Mouse (Mus musculus) testis, postnatal 14 days (tissue): ENCODE data around the gene Ripor2.

ENCODE experiments used
- DNase-seq: peaks from one replicate; pipeline ENCODE4 v3.0.0; 2021; ENCODE audit warnings: low spot score

Ripor2 gene

DNA sequence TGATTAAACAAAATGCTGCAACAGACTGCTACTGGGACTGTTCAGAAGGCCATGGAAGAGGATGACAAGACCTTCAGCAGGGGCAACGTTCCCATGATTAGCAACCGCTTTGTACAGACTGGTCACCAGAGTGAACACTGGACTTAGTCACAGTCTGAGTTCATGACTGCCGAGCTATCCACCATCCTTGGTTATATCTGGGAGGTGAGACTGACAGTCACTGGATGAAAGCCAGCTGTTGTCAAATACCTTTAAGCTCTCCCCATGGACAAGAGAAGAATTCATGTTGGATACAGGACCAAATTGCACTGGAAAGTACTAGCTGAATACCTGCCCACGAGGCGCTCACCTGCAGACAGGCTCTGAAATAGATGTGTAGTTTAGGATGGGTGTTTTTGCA is 2.4 kb downstream of the Ripor2 start:
- no peak for DNase-seq

DNA sequence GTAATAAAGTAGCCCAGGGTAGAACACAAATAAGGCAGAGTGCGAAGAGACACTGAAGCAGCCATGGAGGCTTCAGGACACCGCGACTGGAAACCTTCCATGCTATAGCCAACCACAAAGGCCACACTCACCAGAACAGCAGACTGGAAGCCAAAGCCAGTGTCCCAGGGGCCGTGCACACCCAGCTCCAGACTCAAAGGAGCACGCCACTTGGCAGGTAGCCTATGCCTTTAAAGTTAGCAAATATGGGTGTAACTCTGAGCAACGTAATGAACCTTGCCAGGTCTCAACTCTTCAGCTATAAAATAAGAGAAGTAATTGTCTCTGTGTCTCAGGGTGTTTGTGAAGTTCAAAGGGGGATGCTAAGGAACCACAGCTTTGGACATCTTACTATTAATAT is 2.9 kb downstream of the Ripor2 start:
- no peak for DNase-seq

DNA sequence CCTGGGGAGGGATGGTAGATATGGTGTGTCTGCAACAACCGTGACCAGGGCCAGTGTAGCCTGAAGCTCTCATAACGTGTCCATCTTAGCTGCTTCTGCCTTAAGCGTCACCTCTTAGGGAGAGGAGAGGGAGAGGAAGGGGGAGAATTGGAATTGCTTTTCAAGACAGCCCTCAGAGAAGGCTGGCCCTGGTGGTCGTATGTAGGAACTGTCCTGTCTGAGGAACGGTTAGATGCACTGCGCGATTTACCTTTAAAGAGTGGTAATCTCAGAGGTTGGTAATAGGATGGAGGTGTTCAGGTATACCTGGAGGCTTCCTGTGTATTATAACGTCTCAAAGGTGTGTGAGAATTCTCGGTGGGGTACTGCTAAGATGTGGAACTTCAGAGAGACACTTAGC is 3.4 kb downstream of the Ripor2 start:
- no peak for DNase-seq

DNA sequence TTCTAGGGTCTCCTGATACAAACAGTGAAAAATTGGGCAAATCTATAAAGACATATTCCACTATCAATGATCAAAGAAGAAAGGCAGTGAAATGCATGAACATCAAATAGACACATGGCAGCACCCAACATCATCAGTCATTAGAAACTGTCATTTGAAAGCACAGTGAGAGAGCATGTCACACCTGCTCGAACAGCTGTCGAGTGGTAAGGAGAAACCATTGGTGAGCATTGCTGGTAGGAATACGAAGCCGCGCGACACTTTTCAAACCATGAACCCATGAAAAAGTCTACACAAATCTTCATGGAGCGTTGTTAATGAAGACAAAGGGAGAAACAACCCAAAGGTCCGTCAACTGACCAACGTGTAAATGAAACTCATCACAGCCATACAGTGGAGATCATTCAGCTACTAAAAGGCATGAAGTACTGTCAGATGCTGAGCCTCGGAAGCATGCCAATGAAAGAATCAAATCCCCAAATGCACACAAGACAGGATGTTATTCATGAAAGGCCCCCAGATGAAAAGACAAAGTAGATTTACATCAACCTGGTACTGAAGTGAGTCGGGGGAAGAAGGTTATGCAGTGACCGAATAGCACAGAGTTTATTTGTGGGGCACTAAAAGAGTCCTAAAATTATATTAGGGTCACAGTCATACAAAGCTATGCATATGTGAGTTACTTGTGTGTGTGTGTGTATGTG is 5.4 kb downstream of the Ripor2 start:
- no peak for DNase-seq

GRCm38 (mm10) chr13:24588603-24589002 is 6.6 kb downstream of the Ripor2 start:
- DNase-seq: no peak

DNA sequence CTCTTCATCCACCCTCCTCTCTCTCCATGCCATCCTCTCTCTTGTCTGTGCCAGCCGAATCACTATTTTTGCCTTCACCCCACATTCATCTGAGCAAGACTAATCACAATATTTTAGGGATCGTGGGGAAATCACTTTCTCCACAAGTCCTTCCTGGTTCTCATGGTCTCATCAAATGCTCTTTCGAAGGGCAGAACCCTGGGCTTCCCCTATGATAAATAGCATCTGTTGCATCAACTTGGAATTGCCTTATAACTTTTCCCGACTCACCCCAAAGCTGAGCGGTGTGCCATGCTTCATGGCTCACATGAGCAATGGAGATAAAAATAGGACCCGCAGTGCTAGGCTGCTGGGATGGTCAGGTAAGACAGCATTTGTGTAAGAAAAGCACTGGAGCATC is 9.7 kb downstream of the Ripor2 start:
- DNase-seq: no peak

DNA sequence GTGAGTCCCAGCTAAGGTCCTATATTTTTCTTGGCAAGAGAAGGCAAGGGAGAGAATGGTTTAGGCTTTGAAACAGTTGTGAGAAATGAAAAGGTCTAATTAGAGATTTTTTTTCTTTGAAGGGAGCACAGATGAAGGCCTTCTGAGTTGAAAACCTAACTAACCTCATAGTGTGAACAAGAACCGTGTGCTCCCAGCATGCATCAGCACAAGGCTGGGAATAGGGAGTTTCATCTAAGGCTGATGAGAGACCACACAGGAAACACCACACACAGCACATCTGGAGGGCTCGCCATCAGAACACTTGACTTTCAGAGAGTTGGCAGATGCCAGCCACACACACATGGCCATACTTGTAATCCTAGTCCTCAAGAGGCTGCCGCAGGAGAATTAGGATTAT is 12.3 kb downstream of the Ripor2 start:
- no peak for DNase-seq

GRCm38 (mm10) chr13:24599631-24600041 is 17.6 kb downstream of the Ripor2 start:
- DNase-seq: no peak

- no peak for DNase-seq
These were observed 21.0 kb downstream of the Ripor2 start for GRCm38 (mm10) chr13:24602978-24603377.

- peak; percentile 17 for DNase-seq
These were observed 21.6 kb downstream of the Ripor2 start for GRCm38 (mm10) chr13:24603591-24604009.

- DNase-seq: no peak
These were observed 22.1 kb downstream of the Ripor2 start for GRCm38 (mm10) chr13:24604096-24604495.

DNA sequence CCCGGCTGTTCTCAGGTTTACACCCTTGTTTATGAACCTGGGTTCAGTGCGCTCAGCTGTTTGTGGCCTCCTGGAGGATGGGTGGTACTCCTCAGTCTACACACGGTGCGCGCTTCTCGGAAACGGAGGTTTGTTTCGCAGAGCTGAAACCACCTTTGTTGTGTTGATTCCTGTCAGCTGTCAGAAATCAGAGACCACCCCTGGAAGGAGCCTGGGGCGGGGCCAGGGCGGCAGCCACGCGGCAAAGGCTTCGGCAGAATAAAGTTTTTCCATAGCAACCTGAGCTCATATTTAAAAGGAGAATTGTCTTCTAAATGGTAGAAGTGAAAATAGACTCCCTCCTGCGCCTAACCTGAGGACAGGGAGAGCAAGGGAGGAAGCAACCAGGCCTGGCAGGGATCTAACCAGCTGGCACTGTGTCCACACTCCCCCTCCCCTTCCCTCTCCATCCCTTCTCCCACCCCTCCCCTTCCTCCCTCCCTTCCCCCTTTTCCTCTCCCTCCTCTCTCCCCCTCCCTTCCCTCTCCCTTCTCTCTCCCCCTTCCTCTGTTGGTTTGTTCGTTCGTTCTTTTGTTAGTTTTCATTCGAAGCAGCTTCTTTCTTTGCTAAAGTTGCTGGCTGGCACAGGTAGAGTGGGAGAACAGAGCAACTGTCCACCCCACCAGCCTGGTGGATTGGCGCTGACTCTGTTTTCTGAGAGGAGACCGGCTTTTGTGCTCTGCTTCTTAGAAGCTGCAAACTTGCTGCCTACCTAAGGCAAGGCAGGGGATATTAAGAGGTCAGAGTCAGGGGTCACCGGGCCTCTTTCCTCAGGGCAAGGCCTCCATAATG is 23.0 kb downstream of the Ripor2 start:
- DNase-seq: no peak

- no peak for DNase-seq
These were observed 23.8 kb downstream of the Ripor2 start for GRCm38 (mm10) chr13:24605755-24606154.

- DNase-seq: no peak
These were observed 26.0 kb downstream of the Ripor2 start for GRCm38 (mm10) chr13:24607961-24608360.

DNA sequence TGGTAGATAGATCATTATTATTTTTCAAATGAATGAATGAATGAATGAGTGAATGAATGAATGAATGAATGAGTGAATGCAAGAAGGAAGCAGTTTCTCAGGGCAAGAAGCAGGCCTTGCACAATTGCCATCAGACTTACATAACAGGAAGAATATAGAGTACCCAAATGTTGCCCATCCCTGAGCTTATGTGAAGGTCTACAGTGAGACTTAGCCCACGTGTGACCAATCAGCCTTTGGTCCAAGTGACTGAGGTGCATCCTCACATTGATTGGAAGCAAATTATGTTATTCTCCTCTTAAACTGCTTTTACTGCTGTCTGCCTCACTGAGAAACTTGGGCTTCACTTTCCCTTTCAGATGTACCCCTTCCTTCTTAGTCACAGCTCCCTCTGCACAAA is 26.7 kb downstream of the Ripor2 start:
- DNase-seq: no peak

GRCm38 (mm10) chr13:24610883-24611282 is 28.9 kb downstream of the Ripor2 start:
- no peak for DNase-seq

- no peak for DNase-seq
These were observed 31.0 kb downstream of the Ripor2 start for GRCm38 (mm10) chr13:24613031-24613430.

DNA sequence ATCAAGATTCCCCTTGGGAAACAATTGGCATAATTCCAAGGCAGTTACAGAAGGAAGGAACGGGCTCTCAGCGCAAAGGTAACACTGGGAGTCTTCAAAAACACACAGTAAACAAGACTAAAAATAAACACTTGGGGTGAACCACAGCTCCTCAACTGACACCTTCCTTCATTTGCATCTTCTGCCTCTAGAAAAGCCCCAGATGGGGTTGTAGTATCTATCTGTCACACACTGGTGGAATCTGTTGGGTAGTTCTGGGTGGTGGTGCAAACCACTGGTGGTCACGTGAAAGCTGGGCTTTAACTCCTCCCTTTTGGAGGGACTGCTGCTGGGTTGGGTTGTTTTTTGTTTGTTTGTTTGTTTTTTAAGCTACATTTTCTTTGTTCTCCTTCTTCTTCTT is 31.4 kb downstream of the Ripor2 start:
- DNase-seq: no peak

DNA sequence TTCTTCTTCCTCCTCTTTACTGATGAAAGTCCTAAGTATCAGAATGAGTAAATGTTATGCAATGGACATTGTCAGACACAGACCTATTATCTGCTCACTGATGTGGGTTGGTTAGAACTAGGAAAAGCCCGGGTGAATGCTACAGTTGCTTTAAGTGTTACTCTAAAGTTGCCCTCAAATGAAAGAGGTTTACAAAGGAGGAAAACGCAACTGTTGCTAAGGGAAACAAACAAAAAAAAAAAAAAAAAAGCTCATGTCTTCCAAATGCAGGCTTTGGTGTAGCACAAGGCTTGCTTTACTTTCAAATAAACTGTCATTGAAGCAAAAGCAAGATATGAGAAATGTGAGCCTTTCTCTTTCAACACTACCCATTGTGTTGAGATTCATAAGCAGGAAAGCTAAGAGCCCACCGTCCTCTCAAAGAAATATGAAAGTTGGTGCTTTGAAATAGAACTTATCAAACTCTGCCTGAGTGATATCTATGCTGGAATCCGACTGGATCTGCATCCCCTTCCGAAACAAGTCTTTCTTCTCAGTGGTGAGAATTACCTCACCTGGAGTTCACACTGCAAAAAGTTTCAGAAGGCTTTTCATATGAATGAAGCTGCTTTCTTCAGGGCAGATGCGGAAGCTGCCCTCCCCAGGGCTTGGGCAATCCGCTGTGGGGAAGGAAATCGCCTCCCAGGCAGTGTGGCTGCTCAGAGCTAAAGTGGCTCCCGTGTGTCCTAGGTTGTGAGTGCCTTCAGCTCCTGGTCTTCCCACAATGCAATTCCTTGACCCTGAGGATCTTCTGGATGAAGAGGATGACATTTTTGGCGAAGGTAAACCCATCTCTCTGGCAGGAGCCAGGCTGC is 32.2 kb downstream of the Ripor2 start:
- DNase-seq: no peak

- DNase-seq: peak; percentile 17
These were observed 34.1 kb downstream of the Ripor2 start for GRCm38 (mm10) chr13:24615921-24616565.

- DNase-seq: no peak
These were observed 34.7 kb downstream of the Ripor2 start for GRCm38 (mm10) chr13:24616645-24617044.
